Mouse (Mus musculus) heart, embryonic 11.5 days (tissue): ENCODE measurements around the gene Gpr31b. TPM values are rescaled to one million over a fixed set of nuclear protein-coding genes. Genes with fewer than 3 reads are reported as not detected.
"Not testable (repeated sequence)": the region's sequence is repeated elsewhere in the genome, so short reads cannot be mapped to it uniquely, and the experiment has no call there.

Experiments
- ATAC-seq: fragments of 200-750 bp; cut with Nextera tagmentation; replicated peaks from 2 replicates; pipeline ENCODE4 v1.8.0; 2017; ENCODE audit warnings: moderate library complexity; ENCODE audit not compliant: insufficient number of reproducible peaks, low FRiP score, low TSS enrichment
- H3K27ac ChIP-seq: fragments of 300-500 bp; sonication (generic); 2 replicates; pipeline ENCODE4 v1.5.1; 2014; ENCODE audit warnings: mild to moderate bottlenecking, low read depth, low read length
- H3K27me3 ChIP-seq: fragments of 300-500 bp; sonication (generic); 2 replicates; pipeline ENCODE4 v1.6.1; 2014; ENCODE audit warnings: mild to moderate bottlenecking, low read length, mixed read lengths; ENCODE audit not compliant: control insufficient read depth, insufficient read depth
- H3K36me3 ChIP-seq: fragments of 300-500 bp; sonication (generic); 2 replicates; pipeline ENCODE4 v1.6.1; 2014; ENCODE audit warnings: mild to moderate bottlenecking, low read length, moderate library complexity, mixed read lengths; ENCODE audit not compliant: control insufficient read depth, insufficient read depth
- H3K4me1 ChIP-seq: fragments of 300-500 bp; sonication (generic); 2 replicates; pipeline ENCODE4 v1.6.1; 2014; ENCODE audit warnings: low read length; ENCODE audit not compliant: control insufficient read depth, insufficient read depth
- H3K4me2 ChIP-seq: fragments of 300-500 bp; sonication (generic); 2 replicates; pipeline ENCODE4 v1.6.1; 2014; ENCODE audit warnings: mild to moderate bottlenecking, moderate library complexity
- H3K4me3 ChIP-seq: fragments of 300-500 bp; sonication (generic); 2 replicates; pipeline ENCODE4 v1.5.1; 2014; ENCODE audit warnings: low read depth, low read length
- H3K9ac ChIP-seq: fragments of 300-500 bp; sonication (generic); 2 replicates; pipeline ENCODE4 v1.6.1; 2014; ENCODE audit warnings: mild to moderate bottlenecking, low read depth, low read length, moderate library complexity
- H3K9me3 ChIP-seq: fragments of 300-500 bp; sonication (generic); replicated peaks from 2 replicates; pipeline ENCODE4 v1.6.1; 2016; ENCODE audit warnings: low read length; ENCODE audit not compliant: control insufficient read depth
- WGBS: fragments of 180-500 bp; shearing (Covaris S2); extraction: QIAGEN DNeasy Blood & Tissue Kit; methylation state at CpG from one replicate; pipeline ENCODE4 v1.1.7; 2014; ENCODE audit not compliant: insufficient replicate concordance; 5-methylcytosine and 5-hydroxymethylcytosine counted together
- polyA plus RNA-seq: library from polyadenylated mRNA; unstranded; fragments of >200 nt; fragmentation: Nextera tagmentation; extraction: Ambion mirVana; gene quantifications from 2 replicates; pipeline ENCODE4 v1.2.1, GENCODE M21; 2014

Gpr31b gene
- polyA plus RNA-seq, 1 experiment from 2014 or later, result 0.19 TPM

DNA sequence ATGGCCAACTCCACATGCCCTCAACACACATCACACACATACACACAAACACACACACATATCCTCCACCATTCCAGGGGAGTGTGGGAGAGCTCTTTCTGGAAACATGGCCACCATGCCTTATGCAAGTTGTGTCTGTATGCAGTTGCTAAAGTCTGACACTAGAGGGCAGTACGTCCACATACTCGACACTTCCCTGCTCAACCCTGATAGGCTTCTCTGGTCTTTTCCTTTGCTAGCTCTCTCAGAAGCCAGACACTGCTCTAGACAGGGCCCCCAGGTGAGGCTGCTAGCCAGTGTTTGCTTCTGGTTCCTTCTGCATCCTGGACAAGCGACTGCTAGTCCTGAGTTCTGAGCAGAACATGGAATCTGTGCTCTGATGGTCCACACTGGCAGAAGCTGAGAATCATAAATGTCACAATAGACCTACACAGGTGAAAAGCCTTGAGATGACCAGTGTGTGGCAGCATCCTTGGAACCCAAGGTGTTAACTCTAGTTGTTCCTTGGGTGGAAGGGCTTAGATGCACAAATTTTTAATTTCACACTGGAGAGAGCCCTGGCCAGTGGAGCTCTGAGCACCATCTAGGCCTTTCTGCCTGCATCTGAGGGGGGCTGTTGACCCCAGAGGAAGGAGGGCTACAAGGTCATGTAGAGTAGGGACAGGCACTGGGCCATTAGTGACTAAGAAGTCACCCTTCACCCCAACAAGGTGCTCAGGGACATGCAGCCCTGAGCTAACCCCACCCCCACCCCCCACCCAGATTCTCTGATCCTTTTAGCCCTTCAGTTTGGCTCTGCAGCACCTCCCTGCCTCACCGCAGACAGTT, 8.0 kb downstream of the Gpr31b start:
- H3K9ac ChIP-seq, H3K36me3 ChIP-seq, ATAC-seq, H3K9me3 ChIP-seq, H3K27me3 ChIP-seq, H3K4me1 ChIP-seq, H3K27ac ChIP-seq, H3K4me3 ChIP-seq, H3K4me2 ChIP-seq: not testable (repeated sequence)
- WGBS, result 6% methylated on average over 3 of the region's 4 CpGs

DNA sequence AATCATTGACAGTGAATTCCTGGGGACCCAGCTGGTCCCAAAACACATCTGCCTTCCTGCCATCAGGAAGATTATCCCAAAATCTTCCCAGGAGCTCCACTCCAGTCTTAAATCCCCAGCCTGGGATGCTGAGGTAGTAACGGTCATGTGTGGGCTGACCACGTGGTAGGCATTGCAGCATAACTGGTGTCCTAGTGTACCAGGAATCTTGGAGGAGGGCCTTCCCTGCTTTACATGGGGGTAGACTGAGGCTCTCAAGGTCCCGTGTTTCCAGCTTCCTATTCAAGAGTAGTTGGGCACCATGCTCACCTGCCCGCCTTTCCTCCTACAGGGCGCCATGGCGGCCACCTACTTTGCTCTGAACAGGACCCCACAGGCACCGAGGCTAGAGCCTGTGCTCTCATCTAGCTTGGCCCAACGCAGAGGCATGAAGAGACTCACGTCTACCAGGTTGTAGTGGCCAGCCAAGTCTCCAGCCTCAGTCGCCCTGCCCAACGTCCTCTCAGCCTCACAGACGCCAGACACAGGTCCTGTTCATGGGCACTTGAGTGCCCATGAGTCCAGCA, 15.4 kb downstream of the Gpr31b start:
- not testable (repeated sequence) for H3K9ac ChIP-seq, H3K4me3 ChIP-seq, H3K27me3 ChIP-seq, H3K27ac ChIP-seq, H3K36me3 ChIP-seq, H3K4me1 ChIP-seq, H3K4me2 ChIP-seq, H3K9me3 ChIP-seq
- WGBS, result 84% methylated on average over 3 of the region's 12 CpGs
- peak; percentile 18; the same call in 1 of the 2 replicates for ATAC-seq

DNA sequence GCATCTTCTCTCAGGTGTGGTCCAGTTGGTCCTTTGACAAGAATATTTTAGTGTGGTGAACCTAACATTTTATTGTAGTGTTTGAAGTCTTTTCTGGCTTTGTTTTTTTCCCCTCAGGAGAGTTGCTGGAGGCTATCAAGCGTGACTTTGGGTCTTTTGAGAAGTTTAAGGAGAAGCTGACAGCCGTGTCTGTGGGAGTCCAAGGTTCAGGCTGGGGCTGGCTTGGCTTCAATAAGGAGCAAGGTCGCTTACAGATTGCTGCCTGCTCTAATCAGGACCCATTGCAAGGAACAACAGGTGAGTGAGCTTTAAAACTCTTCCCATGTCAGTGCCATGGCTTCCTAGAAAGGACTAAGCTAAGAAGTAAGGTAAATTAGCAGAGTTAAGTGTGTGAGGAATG, 38.8 kb downstream of the Gpr31b start:
- no peaks in the 10 kb centered on the region for H3K9me3 ChIP-seq
- no peak overlapping the region for H3K4me3 ChIP-seq
- ATAC-seq, result no peak
- H3K9ac ChIP-seq, result no peak overlapping the region
- 77% methylated on average over 3 of the region's 3 CpGs for WGBS
- H3K4me2 ChIP-seq, result no peak overlapping the region
- peaks cover 2% of the 10 kb centered on the region; the same call in 1 of the 2 replicates for H3K4me1 ChIP-seq
- peaks cover 16% of the 10 kb centered on the region for H3K36me3 ChIP-seq
- no peak overlapping the region for H3K27ac ChIP-seq
- H3K27me3 ChIP-seq, result no peaks in the 10 kb centered on the region

DNA sequence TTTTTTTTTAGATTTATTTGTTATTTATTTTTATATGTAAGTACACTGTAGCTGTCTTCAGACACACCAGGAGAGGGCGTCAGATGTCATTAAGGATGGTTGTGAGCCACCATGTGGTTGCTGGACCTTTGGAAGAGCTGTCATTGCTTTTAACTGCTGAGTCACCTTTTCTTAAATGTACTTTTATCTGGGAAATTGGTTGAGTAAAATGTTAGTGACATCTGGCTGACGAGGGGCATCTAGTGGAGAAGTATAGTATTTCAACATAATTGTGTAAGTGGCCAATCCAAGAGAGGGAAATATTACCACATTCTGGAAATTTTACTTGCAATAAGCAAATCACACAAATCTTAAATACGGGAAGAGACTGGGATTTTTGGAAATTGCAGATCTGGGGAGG, 42.2 kb downstream of the Gpr31b start:
- H3K9ac ChIP-seq, result no peak overlapping the region
- H3K4me1 ChIP-seq, result peaks cover 7% of the 10 kb centered on the region; the same call in 1 of the 2 replicates
- no peak overlapping the region for H3K27ac ChIP-seq
- WGBS, result 44% methylated on average over 3 of the region's 3 CpGs
- no peaks in the 10 kb centered on the region for H3K27me3 ChIP-seq
- no peaks in the 10 kb centered on the region for H3K9me3 ChIP-seq
- no peak for ATAC-seq
- no peak overlapping the region for H3K4me2 ChIP-seq
- peaks cover 10% of the 10 kb centered on the region for H3K36me3 ChIP-seq
- H3K4me3 ChIP-seq, result no peak overlapping the region

DNA sequence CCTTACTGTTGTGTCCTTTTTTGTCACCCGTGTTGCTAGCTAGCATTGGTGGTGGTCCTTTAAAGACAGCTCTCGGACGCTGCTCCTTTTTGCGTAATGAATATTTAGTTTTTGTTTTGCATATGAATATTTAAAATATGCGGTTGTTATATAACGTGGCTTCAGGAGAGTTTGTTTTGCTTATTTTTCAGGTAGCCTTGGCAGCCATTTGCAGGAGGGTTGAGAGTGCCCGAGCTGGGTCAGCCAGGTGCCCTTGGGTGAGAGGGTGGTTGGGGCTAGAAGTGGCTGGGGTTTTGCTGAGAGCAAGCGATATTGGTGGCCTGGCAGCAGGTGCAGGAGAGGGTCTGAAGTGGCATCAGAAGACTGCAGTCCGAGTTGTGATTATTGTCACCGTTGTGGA, 43.6 kb downstream of the Gpr31b start:
- ATAC-seq, result no peak
- peaks cover 7% of the 10 kb centered on the region; the same call in 1 of the 2 replicates for H3K4me1 ChIP-seq
- 5% methylated on average over 10 of the region's 10 CpGs for WGBS
- H3K27ac ChIP-seq, result peak overlapping the region; percentile 95
- no peaks in the 10 kb centered on the region for H3K27me3 ChIP-seq
- peak overlapping the region; percentile 92 for H3K4me3 ChIP-seq
- no peaks in the 10 kb centered on the region for H3K9me3 ChIP-seq
- H3K9ac ChIP-seq, result peak overlapping the region; percentile 88
- H3K36me3 ChIP-seq, result peaks cover 5% of the 10 kb centered on the region; the same call in 1 of the 2 replicates
- peak overlapping the region; percentile 87 for H3K4me2 ChIP-seq

DNA sequence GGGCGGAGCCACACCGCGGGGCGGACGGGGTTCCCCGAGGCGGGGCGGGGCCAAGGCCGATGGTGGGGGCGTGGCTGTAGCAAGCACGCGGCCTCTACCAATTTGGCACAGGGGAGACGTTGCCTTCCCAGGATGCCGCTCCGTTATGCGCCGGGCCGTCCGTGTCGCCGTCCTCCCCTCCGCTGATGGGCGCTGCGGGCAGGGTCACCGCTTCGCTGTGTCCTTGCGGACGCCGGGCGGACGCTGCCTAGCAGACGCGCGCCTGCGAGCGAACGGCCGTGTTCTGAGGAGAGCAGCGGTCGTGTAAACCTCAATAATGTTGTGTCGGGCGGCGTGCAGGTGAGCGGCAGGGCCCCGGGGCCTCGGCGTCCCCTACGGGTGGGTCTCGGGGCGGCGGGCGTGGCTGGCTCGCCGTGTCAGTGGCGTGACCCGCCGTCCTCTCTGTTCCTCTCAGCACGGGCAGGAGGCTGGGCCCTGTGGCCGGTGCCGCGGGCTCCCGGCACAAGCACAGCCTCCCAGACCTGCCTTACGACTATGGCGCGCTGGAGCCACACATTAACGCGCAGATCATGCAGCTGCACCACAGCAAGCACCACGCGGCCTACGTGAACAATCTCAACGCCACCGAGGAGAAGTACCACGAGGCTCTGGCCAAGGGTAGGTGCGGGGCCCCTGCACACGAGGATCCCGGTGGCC, 44.2 kb downstream of the Gpr31b start:
- peak; percentile 98 for ATAC-seq
- Histone ChIP-seq H3K4me2 (peak overlapping the region; percentile 87), H3K4me1 (peaks cover 7% of the 10 kb centered on the region; the same call in 1 of the 2 replicates), H3K27me3 (no peaks in the 10 kb centered on the region), H3K36me3 (peaks cover 5% of the 10 kb centered on the region; the same call in 1 of the 2 replicates), H3K9ac (peak overlapping the region; percentile 88), H3K27ac (peak overlapping the region; percentile 95), H3K9me3 (no peaks in the 10 kb centered on the region), H3K4me3 (peak overlapping the region; percentile 92)
- WGBS, result under 1% methylated on average over 68 of the region's 76 CpGs

DNA sequence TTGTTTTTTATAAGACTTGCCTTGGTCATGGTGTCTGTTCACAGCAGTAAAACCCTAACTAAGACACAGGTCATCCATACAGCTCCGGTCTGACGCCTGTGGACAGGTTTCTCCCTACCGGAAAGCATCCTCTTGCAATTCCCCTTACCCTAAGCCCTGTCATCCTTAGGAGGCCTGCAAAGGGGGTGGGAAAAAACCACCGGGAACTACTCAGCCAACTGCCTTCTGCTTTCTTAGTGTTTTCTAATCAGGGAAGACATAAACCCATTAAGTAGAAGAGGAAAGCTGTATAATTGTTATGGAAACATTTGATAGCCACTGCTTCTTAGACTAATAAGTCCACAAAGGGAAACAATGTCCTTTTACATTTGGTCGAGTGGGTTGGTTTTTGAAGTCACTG, 45.1 kb downstream of the Gpr31b start:
- whole genome bisulfite sequencing, result 48% methylated on average over 5 of the region's 5 CpGs
- no peaks in the 10 kb centered on the region for H3K27me3 ChIP-seq
- ATAC-seq, result no peak
- peak overlapping the region; percentile 67 for H3K9ac ChIP-seq
- peak overlapping the region; percentile 50; the same call in 1 of the 2 replicates for H3K27ac ChIP-seq
- H3K4me3 ChIP-seq, result peak overlapping the region; percentile 92
- H3K4me1 ChIP-seq, result peaks cover 7% of the 10 kb centered on the region; the same call in 1 of the 2 replicates
- H3K9me3 ChIP-seq, result no peaks in the 10 kb centered on the region
- peak overlapping the region; percentile 87 for H3K4me2 ChIP-seq
- peaks cover 2% of the 10 kb centered on the region; the same call in 1 of the 2 replicates for H3K36me3 ChIP-seq

DNA sequence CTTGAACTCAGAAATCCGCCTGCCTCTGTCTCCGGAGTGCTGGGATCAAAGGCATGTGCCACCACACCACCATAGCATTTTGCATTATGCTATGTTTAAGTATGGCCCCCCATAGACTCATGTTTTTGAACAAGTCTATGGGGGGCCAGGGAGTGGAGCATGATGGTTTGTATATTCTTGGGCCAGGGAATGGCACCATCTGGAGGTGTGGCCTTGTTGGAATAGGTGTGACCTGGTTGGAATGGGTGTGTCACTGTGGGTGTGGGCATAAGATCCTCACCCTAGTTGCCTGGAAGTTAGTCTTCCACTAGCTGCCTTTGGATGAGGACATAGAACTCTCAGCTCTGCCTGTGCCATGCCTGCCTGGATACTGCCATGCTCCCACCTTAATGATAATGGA, 45.5 kb downstream of the Gpr31b start, which contains the start of gene Sod2:
Gene Sod2, plus strand, starts transcription at position 301 of the 400 bp plus-strand sequence.
- not testable (repeated sequence) for H3K4me1 ChIP-seq, H3K9me3 ChIP-seq, ATAC-seq, H3K27me3 ChIP-seq, H3K36me3 ChIP-seq
- peak within 1 kb of the TSS; percentile 87 for H3K4me2 ChIP-seq
- WGBS, result 89% methylated on average over 2 of the region's 2 CpGs
- peak within 1 kb of the TSS; percentile 92 for H3K4me3 ChIP-seq
- peak within 1 kb of the TSS; percentile 88 for H3K9ac ChIP-seq
- peak within 1 kb of the TSS; percentile 95; the same call in 1 of the 2 replicates for H3K27ac ChIP-seq
